Mouse (Mus musculus): Measurements from ENCODE around the gene Unc119b.
"Not testable (repeated sequence)": the region's sequence is repeated elsewhere in the genome, so short reads cannot be mapped to it uniquely, and the experiment has no call there.

Unc119b gene

GRCm38 (mm10) chr5:115089592-115090268, 45.0 kb downstream of the Unc119b start:
- no peak for DNase-seq (ENCODE audit: low spot score)

GRCm38 (mm10) chr5:115085675-115086074, 49.1 kb downstream of the Unc119b start:
- DNase-seq (ENCODE audit: low spot score), result no peak

GRCm38 (mm10) chr5:115083492-115083891, 51.3 kb downstream of the Unc119b start:
- DNase-seq (ENCODE audit: low spot score), result no peak

- no peak for DNase-seq (ENCODE audit: low spot score)
These were observed 53.1 kb downstream of the Unc119b start for GRCm38 (mm10) chr5:115081636-115082035.

GRCm38 (mm10) chr5:115076144-115076901, 58.5 kb downstream of the Unc119b start:
- DNase-seq (ENCODE audit: low spot score), result peak; percentile 59

GRCm38 (mm10) chr5:115074749-115075148, 60.0 kb downstream of the Unc119b start:
- no peak for DNase-seq (ENCODE audit: low spot score)

- DNase-seq (ENCODE audit: low spot score), result not testable (repeated sequence)
These were observed 61.5 kb downstream of the Unc119b start for GRCm38 (mm10) chr5:115073306-115073705.

All from ovary, postnatal 36 days (tissue).